Mouse (Mus musculus): Measurements from ENCODE around the gene Zfp69. TPM values are rescaled to one million over a fixed set of nuclear protein-coding genes. Genes with fewer than 3 reads are reported as not detected.

The Zfp69 gene
- polyA plus RNA-seq, 1 experiment from 2014 or later = 10.9 TPM

GRCm38 (mm10) chr4:120950763-120951427 is 604 bp downstream of the Zfp69 start:
- Histone ChIP-seq H3K4me3 (ENCODE audit: low read depth, low read length) (peak overlapping the region; percentile 76), H3K9ac (ENCODE audit: low read depth, low read length) (peak overlapping the region; percentile 84), H3K4me1 (replicated peaks; ENCODE audit: control insufficient read depth, insufficient read depth, low read length) (no peaks in the 10 kb centered on the region), H3K27me3 (ENCODE audit: control insufficient read depth, insufficient read depth, low read length) (no peaks in the 10 kb centered on the region), H3K9me3 (ENCODE audit: control insufficient read depth, low read length) (no peaks in the 10 kb centered on the region), H3K36me3 (ENCODE audit: control insufficient read depth, insufficient read depth, low read length) (no peaks in the 10 kb centered on the region), H3K4me2 (replicated peaks; ENCODE audit: low read depth, low read length) (peak overlapping the region; percentile 77), H3K27ac (ENCODE audit: low read depth, low read length) (peak overlapping the region; percentile 60)
- WGBS = 8% methylated on average over 20 of the region's 20 CpGs
- DNase-seq (ENCODE audit: low spot score) = no peak
- no peak; the same call in 1 of the 2 replicates for ATAC-seq (ENCODE audit: low FRiP score)

DNA sequence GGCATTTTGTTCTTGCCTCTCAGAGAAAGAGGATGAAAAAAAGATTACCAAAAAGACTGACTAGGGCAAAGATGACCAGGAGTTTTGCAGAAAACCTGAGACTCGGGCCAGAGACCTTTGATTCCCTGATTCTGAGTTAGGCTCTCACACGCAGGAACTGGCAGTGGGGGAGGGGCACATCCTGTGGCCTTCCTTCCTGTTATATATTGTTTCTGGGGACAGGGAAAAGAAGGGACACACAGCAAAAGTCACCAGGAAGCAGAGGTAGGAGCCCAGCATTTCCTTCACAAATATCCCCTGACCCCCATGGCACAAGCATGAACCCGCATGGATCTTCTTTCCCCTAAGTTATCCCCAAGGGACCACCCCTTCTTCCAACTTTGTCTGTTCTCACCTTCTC is 2.6 kb downstream of the Zfp69 start:
- no peaks in the 10 kb centered on the region for H3K9me3 ChIP-seq (ENCODE audit: control insufficient read depth, low read length)
- no peak overlapping the region for H3K4me3 ChIP-seq (ENCODE audit: low read depth, low read length)
- H3K9ac ChIP-seq (ENCODE audit: low read depth, low read length) = no peak overlapping the region
- no peak overlapping the region for H3K27ac ChIP-seq (ENCODE audit: low read depth, low read length)
- no peak overlapping the region for H3K4me2 ChIP-seq (replicated peaks; ENCODE audit: low read depth, low read length)
- ATAC-seq (ENCODE audit: low FRiP score) (no peak), DNase-seq (ENCODE audit: low spot score) (no peak)
- no peaks in the 10 kb centered on the region for H3K4me1 ChIP-seq (replicated peaks; ENCODE audit: control insufficient read depth, insufficient read depth, low read length)
- H3K36me3 ChIP-seq (ENCODE audit: control insufficient read depth, insufficient read depth, low read length) = no peaks in the 10 kb centered on the region
- no peaks in the 10 kb centered on the region for H3K27me3 ChIP-seq (ENCODE audit: control insufficient read depth, insufficient read depth, low read length)
- WGBS = 69% methylated on average over 3 of the region's 3 CpGs

- Histone ChIP-seq H3K4me1 (replicated peaks; ENCODE audit: control insufficient read depth, insufficient read depth, low read length) (no peaks in the 10 kb centered on the region), H3K27ac (ENCODE audit: low read depth, low read length) (no peak overlapping the region), H3K27me3 (ENCODE audit: control insufficient read depth, insufficient read depth, low read length) (no peaks in the 10 kb centered on the region), H3K4me3 (ENCODE audit: low read depth, low read length) (no peak overlapping the region), H3K4me2 (replicated peaks; ENCODE audit: low read depth, low read length) (no peak overlapping the region), H3K9me3 (ENCODE audit: control insufficient read depth, low read length) (no peaks in the 10 kb centered on the region), H3K36me3 (ENCODE audit: control insufficient read depth, insufficient read depth, low read length) (no peaks in the 10 kb centered on the region), H3K9ac (ENCODE audit: low read depth, low read length) (no peak overlapping the region)
- 84% methylated on average over 3 of the region's 3 CpGs for WGBS
- DNase-seq (ENCODE audit: low spot score) (no peak), ATAC-seq (ENCODE audit: low FRiP score) (no peak)
Measured at GRCm38 (mm10) chr4:120935006-120935405, 16.5 kb downstream of the Zfp69 start.

DNA sequence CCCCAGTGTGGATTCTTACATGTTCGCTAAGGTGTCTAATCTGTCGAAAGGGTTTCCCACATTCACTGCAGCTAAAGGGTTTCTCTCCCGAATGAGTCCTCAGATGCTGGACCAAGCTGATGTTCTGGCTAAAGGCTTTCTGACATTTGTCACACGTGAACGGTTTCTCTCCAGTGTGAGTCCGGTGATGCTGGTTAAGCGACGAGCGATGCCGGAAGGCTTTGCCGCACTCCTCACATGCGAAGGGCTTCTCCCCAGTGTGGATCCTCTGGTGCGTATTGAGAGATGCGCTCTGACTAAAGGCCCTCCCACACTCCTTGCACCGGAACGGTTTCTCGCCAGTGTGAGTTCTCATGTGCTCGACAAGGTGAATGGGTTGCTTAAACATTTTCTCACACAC is 20.8 kb downstream of the Zfp69 start:
- Histone ChIP-seq H3K27me3 (ENCODE audit: control insufficient read depth, insufficient read depth, low read length) (no peaks in the 10 kb centered on the region), H3K9ac (ENCODE audit: low read depth, low read length) (no peak overlapping the region), H3K9me3 (ENCODE audit: control insufficient read depth, low read length) (no peaks in the 10 kb centered on the region), H3K27ac (ENCODE audit: low read depth, low read length) (no peak overlapping the region), H3K36me3 (ENCODE audit: control insufficient read depth, insufficient read depth, low read length) (no peaks in the 10 kb centered on the region), H3K4me1 (replicated peaks; ENCODE audit: control insufficient read depth, insufficient read depth, low read length) (no peaks in the 10 kb centered on the region), H3K4me3 (ENCODE audit: low read depth, low read length) (no peak overlapping the region), H3K4me2 (replicated peaks; ENCODE audit: low read depth, low read length) (no peak overlapping the region)
- 95% methylated on average over 18 of the region's 18 CpGs for WGBS
- ATAC-seq (ENCODE audit: low FRiP score) = no peak
- DNase-seq (ENCODE audit: low spot score) = no peak

GRCm38 (mm10) chr4:120928686-120929085 is 22.8 kb downstream of the Zfp69 start:
- Histone ChIP-seq H3K27ac (ENCODE audit: low read depth, low read length) (no peak overlapping the region), H3K9ac (ENCODE audit: low read depth, low read length) (no peak overlapping the region), H3K9me3 (ENCODE audit: control insufficient read depth, low read length) (no peaks in the 10 kb centered on the region), H3K4me1 (replicated peaks; ENCODE audit: control insufficient read depth, insufficient read depth, low read length) (no peaks in the 10 kb centered on the region), H3K4me3 (ENCODE audit: low read depth, low read length) (no peak overlapping the region), H3K27me3 (ENCODE audit: control insufficient read depth, insufficient read depth, low read length) (no peaks in the 10 kb centered on the region), H3K36me3 (ENCODE audit: control insufficient read depth, insufficient read depth, low read length) (no peaks in the 10 kb centered on the region), H3K4me2 (replicated peaks; ENCODE audit: low read depth, low read length) (no peak overlapping the region)
- DNase-seq (ENCODE audit: low spot score) (no peak), ATAC-seq (ENCODE audit: low FRiP score) (no peak)
- 89% methylated on average over 3 of the region's 3 CpGs for WGBS

DNA sequence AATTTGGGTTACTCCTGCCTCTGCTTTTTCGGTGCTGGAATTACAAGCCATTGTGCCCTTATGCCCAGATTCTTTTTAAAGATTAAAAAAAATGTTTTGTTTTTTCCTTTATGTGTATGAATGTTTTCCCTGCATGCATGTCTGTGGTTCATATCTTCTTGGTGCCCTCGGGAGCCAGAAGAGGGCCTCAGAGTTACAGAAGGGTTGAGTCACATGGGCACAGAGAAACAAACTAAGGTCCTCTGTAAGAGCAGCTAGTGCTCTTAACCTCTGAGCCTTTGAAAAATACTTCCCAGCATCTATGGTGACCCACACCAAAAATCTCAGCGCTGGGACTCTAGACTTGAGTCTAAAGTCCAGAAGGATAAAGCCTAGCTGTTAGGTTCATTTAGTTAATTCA is 26.1 kb downstream of the Zfp69 start:
- H3K27me3 ChIP-seq (ENCODE audit: control insufficient read depth, insufficient read depth, low read length) = no peaks in the 10 kb centered on the region
- peak overlapping the region; percentile 89 for H3K9ac ChIP-seq (ENCODE audit: low read depth, low read length)
- peak overlapping the region; percentile 47 for H3K4me2 ChIP-seq (replicated peaks; ENCODE audit: low read depth, low read length)
- H3K4me3 ChIP-seq (ENCODE audit: low read depth, low read length) = peak overlapping the region; percentile 62
- ATAC-seq (ENCODE audit: low FRiP score) = peak; percentile 56
- no peaks in the 10 kb centered on the region for H3K9me3 ChIP-seq (ENCODE audit: control insufficient read depth, low read length)
- 17% methylated on average over 3 of the region's 3 CpGs for WGBS
- H3K4me1 ChIP-seq (replicated peaks; ENCODE audit: control insufficient read depth, insufficient read depth, low read length) = no peaks in the 10 kb centered on the region
- H3K27ac ChIP-seq (ENCODE audit: low read depth, low read length) = peak overlapping the region; percentile 85; the same call in 1 of the 2 replicates
- peaks cover 12% of the 10 kb centered on the region for H3K36me3 ChIP-seq (ENCODE audit: control insufficient read depth, insufficient read depth, low read length)
- peak; percentile 22 for DNase-seq (ENCODE audit: low spot score)

DNA sequence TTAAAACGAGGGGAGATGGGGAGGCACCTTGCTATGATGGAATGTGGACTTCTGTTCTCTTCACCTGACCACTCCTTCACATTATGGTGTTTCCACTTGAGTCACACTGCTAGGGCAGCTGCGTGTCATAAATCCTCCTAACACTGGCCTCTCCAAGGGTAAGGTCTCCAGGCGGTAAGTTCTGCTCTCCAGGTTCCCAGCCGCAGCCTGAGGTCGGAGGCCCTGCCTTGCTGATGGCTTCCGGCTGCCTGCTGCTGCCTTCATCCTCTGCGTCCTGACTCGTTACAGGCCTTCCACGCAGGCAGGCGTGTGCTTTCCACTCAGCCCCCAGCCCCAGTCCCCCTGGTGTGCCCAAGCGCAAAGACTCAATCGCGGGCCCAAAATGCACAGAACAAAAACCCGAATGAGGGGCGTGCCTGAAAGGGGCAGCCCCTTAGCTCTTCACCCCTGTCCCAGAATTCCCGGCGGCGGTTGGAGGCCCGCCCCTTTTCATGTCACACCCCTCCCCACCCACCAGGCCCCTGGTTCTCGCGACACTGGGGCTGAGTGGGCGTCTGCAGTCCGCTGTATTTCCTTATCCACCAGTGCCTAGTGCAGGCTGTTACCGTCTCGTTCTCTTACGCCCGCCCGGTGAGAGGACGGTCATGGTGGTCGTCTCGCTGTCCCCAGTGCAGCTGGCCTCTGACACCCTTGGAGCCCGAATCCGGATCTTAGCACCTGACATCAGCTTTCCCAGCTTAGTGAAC is 26.8 kb downstream of the Zfp69 start, which contains the start of gene Exo5:
Exo5 (minus strand) TSS at position 464 of the 746 bp plus-strand sequence.
- H3K4me3 ChIP-seq (ENCODE audit: low read depth, low read length) = peak within 1 kb of the TSS; percentile 62
- H3K36me3 ChIP-seq (ENCODE audit: control insufficient read depth, insufficient read depth, low read length) = peaks cover 12% of the 10 kb centered on the region
- H3K27ac ChIP-seq (ENCODE audit: low read depth, low read length) = peak within 1 kb of the TSS; percentile 85
- H3K9ac ChIP-seq (ENCODE audit: low read depth, low read length) = peak within 1 kb of the TSS; percentile 89
- DNase-seq (ENCODE audit: low spot score) (peak; percentile 95), ATAC-seq (ENCODE audit: low FRiP score) (peak; percentile 98)
- no peaks in the 10 kb centered on the region for H3K27me3 ChIP-seq (ENCODE audit: control insufficient read depth, insufficient read depth, low read length)
- H3K4me1 ChIP-seq (replicated peaks; ENCODE audit: control insufficient read depth, insufficient read depth, low read length) = no peaks in the 10 kb centered on the region
- peak within 1 kb of the TSS; percentile 47 for H3K4me2 ChIP-seq (replicated peaks; ENCODE audit: low read depth, low read length)
- under 1% methylated on average over 33 of the region's 33 CpGs for WGBS
- H3K9me3 ChIP-seq (ENCODE audit: control insufficient read depth, low read length) = no peaks in the 10 kb centered on the region

GRCm38 (mm10) chr4:120921461-120921860 is 30.0 kb downstream of the Zfp69 start:
- 98% methylated on average over 8 of the region's 8 CpGs for WGBS
- H3K4me2 ChIP-seq (replicated peaks; ENCODE audit: low read depth, low read length) = no peak overlapping the region
- DNase-seq (ENCODE audit: low spot score) (no peak), ATAC-seq (ENCODE audit: low FRiP score) (no peak)
- H3K9me3 ChIP-seq (ENCODE audit: control insufficient read depth, low read length) = no peaks in the 10 kb centered on the region
- H3K9ac ChIP-seq (ENCODE audit: low read depth, low read length) = no peak overlapping the region
- no peak overlapping the region for H3K4me3 ChIP-seq (ENCODE audit: low read depth, low read length)
- no peaks in the 10 kb centered on the region for H3K4me1 ChIP-seq (replicated peaks; ENCODE audit: control insufficient read depth, insufficient read depth, low read length)
- H3K27ac ChIP-seq (ENCODE audit: low read depth, low read length) = no peak overlapping the region
- peaks cover 12% of the 10 kb centered on the region for H3K36me3 ChIP-seq (ENCODE audit: control insufficient read depth, insufficient read depth, low read length)
- no peaks in the 10 kb centered on the region for H3K27me3 ChIP-seq (ENCODE audit: control insufficient read depth, insufficient read depth, low read length)

DNA sequence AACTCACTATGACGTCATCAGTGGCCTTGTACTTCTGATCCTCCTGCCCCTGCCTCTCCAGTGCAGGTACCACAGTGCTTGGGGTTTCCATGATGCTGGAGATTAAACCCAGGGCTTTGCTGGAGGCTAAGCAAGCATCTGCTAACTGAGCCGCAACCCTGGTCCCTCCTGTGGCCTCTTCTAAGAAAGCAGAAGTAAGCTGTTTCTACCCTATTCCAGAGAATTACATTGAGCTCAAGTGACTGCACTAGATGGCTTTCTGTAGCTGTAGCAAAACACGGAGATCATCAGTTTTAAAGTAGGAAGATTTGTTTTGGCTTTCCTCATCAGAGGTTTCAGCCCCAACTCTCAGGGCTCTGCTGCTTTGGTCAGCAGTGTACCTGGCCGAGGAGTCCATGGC is 37.0 kb downstream of the Zfp69 start:
- no peak overlapping the region for H3K9ac ChIP-seq (ENCODE audit: low read depth, low read length)
- H3K36me3 ChIP-seq (ENCODE audit: control insufficient read depth, insufficient read depth, low read length) = no peaks in the 10 kb centered on the region
- no peaks in the 10 kb centered on the region for H3K27me3 ChIP-seq (ENCODE audit: control insufficient read depth, insufficient read depth, low read length)
- H3K4me2 ChIP-seq (replicated peaks; ENCODE audit: low read depth, low read length) = no peak overlapping the region
- DNase-seq (ENCODE audit: low spot score) (no peak), ATAC-seq (ENCODE audit: low FRiP score) (no peak)
- H3K4me1 ChIP-seq (replicated peaks; ENCODE audit: control insufficient read depth, insufficient read depth, low read length) = no peaks in the 10 kb centered on the region
- H3K27ac ChIP-seq (ENCODE audit: low read depth, low read length) = no peak overlapping the region
- no peak overlapping the region for H3K4me3 ChIP-seq (ENCODE audit: low read depth, low read length)
- 82% methylated on average over 4 of the region's 4 CpGs for WGBS
- no peaks in the 10 kb centered on the region for H3K9me3 ChIP-seq (ENCODE audit: control insufficient read depth, low read length)

Data from hindbrain, embryonic 11.5 days (tissue).